In genomic region chr11:51446711-51447425, GRCm38 (mm10) we compare ENCODE assay signal across 7 mouse cellular contexts.
A peak's percentile ranks its signal among the peaks of the same experiment; 100 is the strongest.
DNase-seq lines count a peak whose midpoint lies in the region; ATAC-seq and TF ChIP-seq lines count a peak whose summit lies in the region.

No protein-coding gene starts in this region.

- no peak overlapping the region for H3K27ac ChIP-seq in thymus, adult 2 months (ENCODE audit: control insufficient read depth, insufficient read depth, low read length)
- H3K27ac ChIP-seq in embryonic facial prominence, embryonic 10.5 days (replicated peaks): 0 out of 2 replicates have a peak overlapping the region, but pooled peaks have one; percentile 35
- no peak overlapping the region for H3K27ac ChIP-seq in kidney, adult 2 months (ENCODE audit: insufficient read depth, low read depth, low read length)
- peak overlapping the region; percentile 52 for H3K27ac ChIP-seq in liver, embryonic 12.5 days

- H3K9ac ChIP-seq in liver, embryonic 12.5 days: peak overlapping the region; percentile 9; the same call in 1 of the 2 replicates

- no peaks in the 10 kb centered on the region for H3K9me3 ChIP-seq in embryonic facial prominence, embryonic 10.5 days
- H3K9me3 ChIP-seq in liver, embryonic 12.5 days (replicated peaks): peaks cover 3% of the 10 kb centered on the region; the same call in 1 of the 2 replicates

- no peak overlapping the region for H3K4me3 ChIP-seq in thymus, adult 2 months (ENCODE audit: control insufficient read depth, insufficient read depth, low read length)
- no peak overlapping the region for H3K4me3 ChIP-seq in embryonic facial prominence, embryonic 10.5 days
- H3K4me3 ChIP-seq in kidney, adult 2 months (ENCODE audit: insufficient read depth, low read depth, low read length): no peak overlapping the region
- H3K4me3 ChIP-seq in liver, embryonic 12.5 days: no peak overlapping the region

- no peaks in the 10 kb centered on the region for H3K27me3 ChIP-seq in thymus, adult 2 months (ENCODE audit: control insufficient read depth, insufficient read depth, low read length)
- no peaks in the 10 kb centered on the region for H3K27me3 ChIP-seq in embryonic facial prominence, embryonic 10.5 days (replicated peaks; ENCODE audit: low read depth, poor library complexity, severe bottlenecking)
- no peaks in the 10 kb centered on the region for H3K27me3 ChIP-seq in kidney, adult 2 months (replicated peaks; ENCODE audit: control insufficient read depth, insufficient read depth, low read length)
- no peaks in the 10 kb centered on the region for H3K27me3 ChIP-seq in liver, embryonic 12.5 days (replicated peaks)

- no peaks in the 10 kb centered on the region for H3K4me1 ChIP-seq in thymus, adult 2 months (replicated peaks; ENCODE audit: control insufficient read depth, insufficient read depth, low read length)
- peaks cover 45% of the 10 kb centered on the region for H3K4me1 ChIP-seq in embryonic facial prominence, embryonic 10.5 days
- no peaks in the 10 kb centered on the region for H3K4me1 ChIP-seq in kidney, adult 2 months (ENCODE audit: control insufficient read depth, insufficient read depth, low read length)
- peaks cover 51% of the 10 kb centered on the region for H3K4me1 ChIP-seq in liver, embryonic 12.5 days

- TF ChIP-seq POLR2A in thymus, adult 2 months (IDR thresholded peaks at IDR 0.05; ENCODE audit: control insufficient read depth, extremely low read depth, insufficient read depth, low read length, poor library complexity): no peak
- TF ChIP-seq POLR2A in kidney, adult 2 months (IDR thresholded peaks at IDR 0.05; ENCODE audit: low read depth, low read length): no peak

- no peak for TF ChIP-seq CTCF in thymus, adult 2 months (IDR thresholded peaks at IDR 0.05; ENCODE audit: borderline replicate concordance, control insufficient read depth, extremely low read depth, insufficient read depth, low read length, poor library complexity)
- peak; percentile 56 for TF ChIP-seq CTCF in kidney, adult 2 months (conservative IDR thresholded peaks at IDR 0.05; ENCODE audit: insufficient read depth, insufficient read length, low read depth, low read length)

- WGBS in thymus, adult 2 months: 32% methylated on average over 6 of the region's 6 CpGs
- 38% methylated on average over 6 of the region's 6 CpGs for WGBS in embryonic facial prominence, embryonic 10.5 days
- 32% methylated on average over 6 of the region's 6 CpGs for WGBS in kidney, adult 2 months
- 38% methylated on average over 6 of the region's 6 CpGs for WGBS in liver, embryonic 12.5 days (ENCODE audit: insufficient replicate concordance)

- DNase-seq in thymus, adult 2 months: peak; percentile 6
- no peak for DNase-seq in thymus, adult 18-20 months
- peak; percentile 85 for DNase-seq in adrenal gland, postnatal 14 days
- DNase-seq in embryonic facial prominence, embryonic 10.5 days (ENCODE audit: low spot score): peak; percentile 66
- peak; percentile 51 for DNase-seq in kidney, adult 2 months
- peak; percentile 35 for DNase-seq in right cerebral cortex, postnatal 25 days

- H3K4me2 ChIP-seq in liver, embryonic 12.5 days: peak overlapping the region; percentile 8; the same call in 1 of the 2 replicates

- peak; percentile 66 for ATAC-seq in liver, embryonic 12.5 days

- H3K36me3 ChIP-seq in thymus, adult 2 months (ENCODE audit: control insufficient read depth, insufficient read depth, low read length): no peaks in the 10 kb centered on the region
- H3K36me3 ChIP-seq in embryonic facial prominence, embryonic 10.5 days (replicated peaks): peaks cover 8% of the 10 kb centered on the region
- no peaks in the 10 kb centered on the region for H3K36me3 ChIP-seq in kidney, adult 2 months (ENCODE audit: control insufficient read depth, insufficient read depth, low read length)
- H3K36me3 ChIP-seq in liver, embryonic 12.5 days: no peaks in the 10 kb centered on the region

Comparison
In these comparisons a context has a peak if more than half of its experiments do, and no peak if none do; other contexts are left out.
1. DNase-seq: peak in thymus, adult 2 months (single experiment), adrenal gland, postnatal 14 days (single experiment), embryonic facial prominence, embryonic 10.5 days (single experiment), kidney, adult 2 months (single experiment) and right cerebral cortex, postnatal 25 days (single experiment); none in thymus, adult 18-20 months (0 of 2).
2. H3K27ac ChIP-seq: peak in embryonic facial prominence, embryonic 10.5 days (single experiment) and liver, embryonic 12.5 days (single experiment); none in thymus, adult 2 months (single experiment) and kidney, adult 2 months (single experiment).